Mouse (Mus musculus) cerebellum, adult 2 months (tissue): ENCODE results near the gene Sh3bgrl.

Source experiments
- CTCF ChIP-seq: fragments of 200-500 bp; IDR thresholded peaks from 2 replicates; pipeline ENCODE4 v1.5.1; 2011; ENCODE audit warnings: low read depth, mild to moderate bottlenecking, control low read depth, low read length, moderate library complexity, borderline replicate concordance; ENCODE audit not compliant: insufficient read depth
- POLR2A ChIP-seq: fragments of 200-500 bp; IDR thresholded peaks from 2 replicates; pipeline ENCODE4 v1.6.1; 2011; ENCODE audit warnings: low read length, control low read depth, borderline replicate concordance; ENCODE audit not compliant: insufficient read depth

- no peak for TF ChIP-seq POLR2A
- no peak for TF ChIP-seq CTCF
These were observed 80.3 kb downstream of the Sh3bgrl start for GRCm38 (mm10) chrX:109175470-109175869.
